Mouse (Mus musculus) mouse embryonic stem cell (cell line): ENCODE results near the gene Cpt2.

Experiments
- in situ Hi-C, 2 experiments: fragments of 300-500 bp; cut with MboI; formaldehyde crosslinking; loops; 1 replicate in 1 of 2; 3 replicates in 1 of 2; pipeline ENCODE4 v1.14.3; 2019 to 2020; ENCODE audit warnings: low sequenced_read_pairs in 2 of 2, low pct_unique_long_range_greater_than_20kb in 1 of 2, mixed read lengths in 1 of 2; ENCODE audit not compliant: unreplicated experiment in 1 of 2

The Cpt2 gene

GRCm38 (mm10) chr4:107856958-107857686, 66.3 kb downstream of the Cpt2 start:
- in situ Hi-C loops: loop anchor here in 1 of 2 experiments (10.0 kb wide), 1 partner anchor 122 kb away; no protein-coding TSS in a partner anchor
